Mouse (Mus musculus) spleen, adult 2 months (tissue): ENCODE results near the gene Gm3317.
"Not testable (repeated sequence)": the region's sequence is repeated elsewhere in the genome, so short reads cannot be mapped to it uniquely, and the experiment has no call there.

Experiments used
- CTCF ChIP-seq: fragments of 200-500 bp; IDR thresholded peaks from 2 replicates; pipeline ENCODE4 v1.5.1; 2011; ENCODE audit warnings: mild to moderate bottlenecking, inconsistent platforms; ENCODE audit not compliant: insufficient read depth, insufficient read length, insufficient replicate concordance; ENCODE audit errors: extremely low read depth
- POLR2A ChIP-seq: fragments of 200-500 bp; IDR thresholded peaks from 2 replicates; pipeline ENCODE4 v1.6.1; 2011; ENCODE audit warnings: low read depth, low read length, inconsistent platforms

- TF ChIP-seq POLR2A, CTCF: not testable (repeated sequence)
These were observed 21.2 kb downstream of the Gm3317 start, which contains the start of gene Gm8271 for GRCm38 (mm10) chr14:5185493-5185892.
